In the genomic region with DNA sequence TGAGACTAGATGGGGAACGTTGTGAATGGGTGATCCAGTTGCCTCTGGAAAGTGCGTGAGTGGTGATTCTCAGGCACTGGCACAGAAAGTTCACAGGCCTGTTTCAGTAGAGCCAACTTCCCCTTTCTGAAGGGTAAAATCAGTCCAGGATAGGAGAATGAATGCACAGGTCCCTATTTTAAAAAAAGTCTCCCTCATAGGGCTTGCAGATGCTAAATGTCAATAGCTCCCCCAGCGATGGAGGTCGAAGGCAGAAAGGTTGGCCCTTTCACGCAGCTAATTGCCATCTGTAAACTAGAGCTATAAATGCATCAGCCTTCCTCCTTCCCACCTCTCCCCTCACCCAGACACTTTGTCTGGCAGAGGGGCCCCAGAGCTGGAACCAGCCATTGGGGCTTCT, we compare ENCODE assay signal across 19 mouse cellular contexts.
"Had no signal": no experiment of that assay in that cellular context is flagged by ENCODE, and none has a peak within 500 bp of the region (broad histone marks: within the 10 kb centered on the region; RNA-seq: fewer than 3 reads in every experiment).

No protein-coding gene starts in this region.

- H3K9me3 ChIP-seq: midbrain, embryonic 10.5 days; midbrain, embryonic 12.5 days; neural tube, embryonic 13.5 days; neural tube, embryonic 15.5 days; stomach, embryonic 15.5 days had no signal

- DNase-seq: lung, adult 18-20 months; lung, embryonic 14.5 days; lung, postnatal 10 days; lung, postnatal 4 days; midbrain, embryonic 14.5 days; retina, postnatal 1 day; right cerebral cortex, adult 18-20 months; right cerebral cortex, postnatal 25 days; thymus, adult 2 months; thymus, postnatal 25 days; thymus, postnatal 4 days had no signal

- H3K27me3 ChIP-seq: midbrain, embryonic 12.5 days; neural tube, embryonic 13.5 days; stomach, embryonic 15.5 days had no signal

- H3K9ac ChIP-seq: lung, embryonic 14.5 days; midbrain, embryonic 12.5 days; neural tube, embryonic 13.5 days; neural tube, embryonic 15.5 days; stomach, embryonic 15.5 days had no signal

- H3K4me1 ChIP-seq: stomach, embryonic 15.5 days had no signal

- H3K4me2 ChIP-seq: lung, embryonic 14.5 days; midbrain, embryonic 12.5 days; neural tube, embryonic 13.5 days; neural tube, embryonic 15.5 days; stomach, embryonic 15.5 days had no signal

- H3K36me3 ChIP-seq: midbrain, embryonic 10.5 days; midbrain, embryonic 12.5 days; neural tube, embryonic 13.5 days; neural tube, embryonic 15.5 days; stomach, embryonic 15.5 days had no signal

- H3K4me3 ChIP-seq: midbrain, embryonic 10.5 days; midbrain, embryonic 12.5 days; myocyte; neural tube, embryonic 13.5 days; neural tube, embryonic 15.5 days; stomach, embryonic 15.5 days had no signal

- ATAC-seq: midbrain, embryonic 16.5 days had no signal

- H3K27ac ChIP-seq: midbrain, embryonic 10.5 days; midbrain, embryonic 12.5 days; neural tube, embryonic 13.5 days; neural tube, embryonic 15.5 days; stomach, embryonic 15.5 days; stomach, postnatal 0 days had no signal
